Mouse (Mus musculus) liver, postnatal 0 days (tissue): ENCODE results near the gene A930004D18Rik. TPM values are rescaled to one million over a fixed set of nuclear protein-coding genes. Genes with fewer than 3 reads are reported as not detected.

Experiments
- ATAC-seq: fragments of 200-750 bp; cut with Nextera tagmentation; 2 replicates; pipeline ENCODE4 v1.8.0; 2017; ENCODE audit warnings: mild to moderate bottlenecking, moderate library complexity
- DNase-seq: peaks from one replicate; pipeline ENCODE4 v3.0.0-alpha.2; 2016
- H3K27ac ChIP-seq: fragments of 300-500 bp; sonication (generic); 2 replicates; pipeline ENCODE4 v1.5.1; 2014; ENCODE audit warnings: antibody characterized with exemption, moderate library complexity, mild to moderate bottlenecking, low read depth
- H3K27me3 ChIP-seq: fragments of 300-500 bp; sonication (generic); 2 replicates; pipeline ENCODE4 v1.6.1; 2014; ENCODE audit warnings: low read length, control low read depth, mixed read lengths; ENCODE audit not compliant: insufficient read depth
- H3K36me3 ChIP-seq: fragments of 300-500 bp; sonication (generic); replicated peaks from 2 replicates; pipeline ENCODE4 v1.6.1; 2014; ENCODE audit warnings: mild to moderate bottlenecking, control low read depth, low read length, moderate library complexity, mixed read lengths; ENCODE audit not compliant: insufficient read depth
- H3K4me1 ChIP-seq: fragments of 300-500 bp; sonication (generic); 2 replicates; pipeline ENCODE4 v1.6.1; 2014; ENCODE audit warnings: antibody characterized with exemption, mild to moderate bottlenecking, control low read depth; ENCODE audit not compliant: insufficient read depth
- H3K4me2 ChIP-seq: fragments of 300-500 bp; sonication (generic); 2 replicates; pipeline ENCODE4 v1.6.1; 2014; ENCODE audit warnings: low read depth, mild to moderate bottlenecking, low read length, moderate library complexity, mixed read lengths
- H3K4me3 ChIP-seq: fragments of 300-500 bp; sonication (generic); 2 replicates; pipeline ENCODE4 v1.5.1; 2014; ENCODE audit warnings: low read depth, low read length
- H3K9ac ChIP-seq: fragments of 300-500 bp; sonication (generic); replicated peaks from 2 replicates; pipeline ENCODE4 v1.6.1; 2014; ENCODE audit warnings: mild to moderate bottlenecking, moderate library complexity
- H3K9me3 ChIP-seq: fragments of 300-500 bp; sonication (generic); 2 replicates; pipeline ENCODE4 v1.6.1; 2016; ENCODE audit warnings: mild to moderate bottlenecking, control low read depth, low read length, mixed read lengths
- CTCF ChIP-seq: sonication (generic); IDR thresholded peaks from 2 replicates; pipeline ENCODE4 v1.5.1; 2016; ENCODE audit warnings: antibody characterized with exemption, low read depth
- EP300 ChIP-seq: IDR thresholded peaks from 2 replicates; pipeline ENCODE4 v1.6.1; 2016; ENCODE audit warnings: antibody characterized with exemption, low read depth, mild to moderate bottlenecking
- WGBS: fragments of 180-500 bp; shearing (Covaris S2); extraction: QIAGEN DNeasy Blood & Tissue Kit; methylation state at CpG from one replicate; pipeline ENCODE4 v1.1.7; 2014; ENCODE audit not compliant: insufficient replicate concordance; 5-methylcytosine and 5-hydroxymethylcytosine counted together
- polyA plus RNA-seq: library from polyadenylated mRNA; unstranded; fragments of >200 nt; fragmentation: Nextera tagmentation; extraction: Ambion mirVana; gene quantifications from 2 replicates; pipeline ENCODE4 v1.2.1, GENCODE M21; 2015

Gene A930004D18Rik
- polyA plus RNA-seq, 1 experiment from 2014 or later = 0.99 TPM

DNA sequence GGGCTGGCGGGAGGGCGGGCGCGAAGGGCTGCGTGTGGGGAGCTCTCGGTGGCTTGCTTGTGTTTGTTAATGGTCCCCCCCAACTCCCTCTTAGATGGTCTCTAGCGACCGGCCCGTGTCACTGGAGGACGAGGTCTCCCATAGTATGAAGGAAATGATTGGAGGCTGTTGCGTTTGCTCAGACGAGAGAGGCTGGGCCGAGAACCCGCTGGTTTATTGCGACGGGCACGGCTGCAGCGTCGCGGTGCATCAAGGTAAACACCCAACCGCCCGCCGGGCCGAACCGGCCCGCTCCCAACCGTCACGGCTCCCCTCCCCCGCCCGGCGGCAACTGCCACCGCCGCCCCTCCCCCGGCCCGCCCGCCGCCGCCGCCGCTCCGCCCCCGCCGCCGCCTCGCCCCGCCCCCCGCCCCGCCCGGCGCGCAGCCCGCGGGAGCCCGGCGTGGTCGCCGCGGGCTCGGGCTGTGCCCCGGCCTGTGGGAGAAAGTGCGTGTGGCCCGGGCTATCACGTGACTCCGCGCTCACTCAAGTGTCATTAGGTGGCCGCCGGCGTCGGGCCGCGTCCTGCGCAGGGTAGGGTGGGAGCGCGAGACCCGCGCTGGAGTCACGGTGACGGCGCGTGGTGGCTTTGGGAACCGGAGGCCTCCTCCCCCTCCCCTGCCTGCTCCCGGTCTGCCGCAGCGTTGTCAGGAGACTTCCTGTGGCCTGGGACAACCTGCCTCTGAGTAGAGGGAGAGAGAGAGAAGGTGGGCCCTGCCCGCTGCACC, 27.6 kb upstream of the A930004D18Rik start:
- TF ChIP-seq CTCF (no peak), EP300 (no peak; the same call in 1 of the 2 replicates)
- peak overlapping the region; percentile 76 for H3K4me3 ChIP-seq
- H3K4me1 ChIP-seq = peaks cover 8% of the 10 kb centered on the region
- H3K36me3 ChIP-seq = peaks cover 8% of the 10 kb centered on the region
- ATAC-seq = peak; percentile 62
- no peaks in the 10 kb centered on the region for H3K9me3 ChIP-seq
- H3K4me2 ChIP-seq = peak overlapping the region; percentile 79
- peak overlapping the region; percentile 98 for H3K9ac ChIP-seq
- H3K27me3 ChIP-seq = no peaks in the 10 kb centered on the region
- DNase-seq = peak; percentile 89
- under 1% methylated on average over 53 of the region's 85 CpGs for WGBS
- H3K27ac ChIP-seq = peak overlapping the region; percentile 99

DNA sequence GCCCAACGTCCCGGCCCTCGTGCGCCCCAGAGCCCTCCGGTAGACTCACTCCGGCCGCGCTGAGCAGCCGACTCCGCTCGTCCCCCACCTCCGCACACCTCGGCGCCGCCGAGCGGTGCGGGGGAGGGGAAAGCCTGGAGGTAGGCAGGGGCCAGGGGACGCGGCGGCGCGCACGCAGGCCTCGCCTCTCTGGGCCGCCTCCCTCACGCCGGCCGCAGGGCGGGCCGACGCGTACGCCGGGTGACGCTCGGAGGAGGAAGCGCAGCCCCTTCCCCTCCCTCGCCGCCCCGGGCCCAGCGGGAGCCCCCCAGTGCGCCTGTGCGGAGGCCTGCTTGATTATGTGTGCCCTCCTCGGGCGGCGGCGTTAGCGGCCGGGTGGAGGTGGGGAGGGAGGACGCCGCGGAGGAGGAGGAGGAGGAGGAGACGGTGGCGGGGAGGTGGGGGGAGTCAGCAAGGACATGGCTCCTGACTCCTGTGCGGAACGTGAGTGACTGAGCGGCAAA, 26.9 kb upstream of the A930004D18Rik start:
- TF ChIP-seq EP300 = no peak
- TF ChIP-seq CTCF = no peak
- 0% methylated on average over 38 of the region's 58 CpGs for WGBS
- H3K27ac ChIP-seq = peak overlapping the region; percentile 99
- peaks cover 8% of the 10 kb centered on the region for H3K36me3 ChIP-seq
- peak overlapping the region; percentile 98 for H3K9ac ChIP-seq
- peak overlapping the region; percentile 76 for H3K4me3 ChIP-seq
- ATAC-seq = peak; percentile 91
- no peaks in the 10 kb centered on the region for H3K27me3 ChIP-seq
- peak overlapping the region; percentile 79 for H3K4me2 ChIP-seq
- peak; percentile 92 for DNase-seq
- H3K4me1 ChIP-seq = peaks cover 8% of the 10 kb centered on the region
- no peaks in the 10 kb centered on the region for H3K9me3 ChIP-seq

DNA sequence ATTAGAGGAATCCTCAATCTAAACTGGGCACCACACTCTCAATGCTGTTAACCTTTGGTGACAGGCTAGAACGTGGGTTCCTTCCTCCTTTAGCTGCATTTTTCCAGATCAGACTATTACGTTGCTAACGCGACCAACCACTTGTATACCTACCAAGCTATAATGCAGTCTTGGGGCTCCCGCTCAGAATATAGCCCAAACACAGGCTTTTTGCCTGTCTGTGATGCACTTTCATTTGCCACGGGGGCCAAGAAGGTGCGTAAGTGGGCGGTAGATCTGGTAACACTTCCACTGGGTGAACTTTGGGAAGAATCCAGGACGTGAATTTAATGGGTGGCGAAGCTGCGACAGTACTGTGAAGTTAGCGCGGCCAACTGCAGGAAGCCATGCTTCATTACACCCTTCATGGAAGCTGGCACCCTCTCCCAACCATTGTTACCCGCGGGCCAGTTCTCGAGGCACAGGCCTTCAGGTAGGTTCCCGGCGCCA, 26.3 kb upstream of the A930004D18Rik start:
- Histone ChIP-seq H3K9me3 (no peaks in the 10 kb centered on the region), H3K4me2 (peak overlapping the region; percentile 79), H3K4me1 (peaks cover 7% of the 10 kb centered on the region), H3K4me3 (peak overlapping the region; percentile 76), H3K27me3 (no peaks in the 10 kb centered on the region), H3K27ac (peak overlapping the region; percentile 99), H3K9ac (peak overlapping the region; percentile 98), H3K36me3 (peaks cover 8% of the 10 kb centered on the region)
- ATAC-seq (peak; percentile 43), DNase-seq (no peak)
- TF ChIP-seq EP300 (0 out of 2 replicates have a peak, but pooled peaks have one; percentile 26), CTCF (peak; percentile 5; the same call in 1 of the 2 replicates)
- under 1% methylated on average over 18 of the region's 18 CpGs for WGBS

DNA sequence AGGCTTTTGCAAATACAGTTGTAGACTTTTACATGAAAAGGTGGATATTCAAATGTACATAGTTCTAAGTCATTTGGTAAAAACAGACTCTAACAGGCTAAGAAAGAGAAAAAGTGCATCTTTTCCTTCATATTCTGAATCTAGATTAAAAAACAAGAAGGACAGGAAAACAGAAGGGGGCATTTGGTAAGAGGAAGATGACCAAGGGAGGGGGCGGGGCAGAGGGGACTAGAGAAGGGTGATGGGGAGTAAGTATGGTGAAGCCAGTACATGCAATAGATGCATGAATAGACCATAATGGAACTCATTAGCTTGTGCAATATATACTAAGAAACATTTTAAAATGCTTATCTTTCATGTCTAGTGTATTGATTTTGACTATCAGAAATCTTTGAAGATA, 22.9 kb upstream of the A930004D18Rik start:
- TF ChIP-seq CTCF = no peak
- no peak for TF ChIP-seq EP300
- H3K4me1 ChIP-seq = peaks cover 8% of the 10 kb centered on the region; the same call in 1 of the 2 replicates
- no peak overlapping the region for H3K27ac ChIP-seq
- DNase-seq = no peak
- H3K9me3 ChIP-seq = no peaks in the 10 kb centered on the region
- 73% methylated on average over 1 of the region's 1 CpGs for WGBS
- no peak overlapping the region for H3K9ac ChIP-seq
- no peak for ATAC-seq
- no peak overlapping the region for H3K4me2 ChIP-seq
- no peaks in the 10 kb centered on the region for H3K36me3 ChIP-seq
- H3K4me3 ChIP-seq = no peak overlapping the region
- H3K27me3 ChIP-seq = no peaks in the 10 kb centered on the region

DNA sequence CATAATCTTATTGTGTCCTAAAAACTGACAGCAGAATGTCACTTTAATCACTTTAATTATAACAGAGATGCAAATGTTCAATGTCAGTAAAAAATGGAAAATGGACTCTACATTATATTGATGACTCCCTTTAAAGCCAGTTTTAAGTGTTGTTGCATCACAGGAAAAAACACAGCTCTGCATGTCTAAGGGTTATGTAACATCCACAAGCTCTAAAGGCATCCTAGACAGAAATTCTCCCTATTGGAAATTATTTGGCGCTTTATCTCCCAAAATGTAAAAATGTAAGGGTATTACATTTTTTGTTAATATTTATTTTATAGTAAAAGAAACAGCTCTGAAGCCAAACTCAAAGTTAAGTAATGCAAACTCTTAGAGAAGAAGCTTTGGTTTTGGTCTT, 22.4 kb upstream of the A930004D18Rik start:
- no peaks in the 10 kb centered on the region for H3K27me3 ChIP-seq
- 63% methylated on average over 1 of the region's 1 CpGs for WGBS
- H3K4me3 ChIP-seq = no peak overlapping the region
- H3K27ac ChIP-seq = no peak overlapping the region
- ATAC-seq (no peak), DNase-seq (no peak)
- no peak overlapping the region for H3K9ac ChIP-seq
- no peak overlapping the region for H3K4me2 ChIP-seq
- TF ChIP-seq CTCF (no peak), EP300 (no peak)
- H3K9me3 ChIP-seq = no peaks in the 10 kb centered on the region
- no peaks in the 10 kb centered on the region for H3K36me3 ChIP-seq
- peaks cover 12% of the 10 kb centered on the region; the same call in 1 of the 2 replicates for H3K4me1 ChIP-seq

DNA sequence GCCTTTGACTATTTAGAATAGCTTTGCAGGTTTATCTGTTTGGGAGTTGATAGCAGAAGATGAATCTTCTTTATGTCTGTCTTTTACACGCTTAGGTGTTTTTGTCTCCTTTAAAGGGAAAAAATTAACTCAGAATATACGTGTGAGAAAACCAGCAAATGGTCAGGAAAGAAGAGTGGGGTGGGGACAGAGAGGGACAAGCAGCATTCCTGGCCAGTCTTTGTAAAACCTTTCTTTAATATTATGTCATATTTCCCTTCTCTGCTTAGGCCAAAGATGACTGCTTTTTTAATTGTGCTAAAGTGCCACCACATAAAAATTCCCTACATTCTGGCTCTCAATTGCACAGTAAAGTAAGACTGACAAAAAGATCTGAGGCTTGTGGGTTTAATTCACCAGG, 21.5 kb upstream of the A930004D18Rik start:
- Histone ChIP-seq H3K27me3 (no peaks in the 10 kb centered on the region), H3K4me2 (no peak overlapping the region), H3K4me1 (peaks cover 12% of the 10 kb centered on the region; the same call in 1 of the 2 replicates), H3K27ac (no peak overlapping the region), H3K9me3 (no peaks in the 10 kb centered on the region), H3K36me3 (no peaks in the 10 kb centered on the region), H3K9ac (no peak overlapping the region), H3K4me3 (no peak overlapping the region)
- 45% methylated on average over 2 of the region's 2 CpGs for WGBS
- no peak for TF ChIP-seq EP300
- no peak for TF ChIP-seq CTCF
- no peak for ATAC-seq
- no peak for DNase-seq
